Mouse (Mus musculus) gastrocnemius, postnatal 36 days (tissue): Measurements from ENCODE around the gene Shc2. TPM values are rescaled to one million over a fixed set of nuclear protein-coding genes. Genes with fewer than 3 reads are reported as not detected.
A peak's percentile ranks its signal among the peaks of the same experiment; 100 is the strongest.

Source experiments
- DNase-seq, 2 experiments: peaks; one replicate each; pipeline ENCODE4 v3.0.0; 2022
- intact Hi-C: fragments of 180-260 bp; cut with DNase I; formaldehyde crosslinking; loops from one replicate; pipeline ENCODE4 v1.15.1; 2025
- total RNA-seq, 2 experiments: library from RNA; stranded (reverse); gene quantifications; 2 replicates each; pipeline ENCODE4 v1.2.3; 2021

Gene Shc2
- total RNA-seq, 2 experiments from 2014 or later, result 2.3 to 2.5 TPM

- intact Hi-C loops, result no loop called here
- DNase-seq, result no peak
Measured at GRCm38 (mm10) chr10:79616376-79616775, 21.3 kb downstream of the Shc2 start.

- DNase-seq, result no peak
- intact Hi-C loops, result no loop called here
Measured at GRCm38 (mm10) chr10:79615860-79616259, 21.9 kb downstream of the Shc2 start.

- DNase-seq, result no peak
- intact Hi-C loops, result no loop called here
Measured at GRCm38 (mm10) chr10:79614305-79614643, 23.4 kb downstream of the Shc2 start.

GRCm38 (mm10) chr10:79613578-79614304 lies 24.0 kb downstream of the Shc2 start, which contains the start of gene C2cd4c:
C2cd4c (minus strand) TSS chr10:79614025.
- intact Hi-C loops, result no loop called here
- DNase-seq, result peak in 1 of 2 experiments; percentile 37

- intact Hi-C loops, result no loop called here
- DNase-seq, result no peak
Measured at GRCm38 (mm10) chr10:79612192-79613135, 25.3 kb downstream of the Shc2 start.

GRCm38 (mm10) chr10:79611296-79611695 lies 26.4 kb downstream of the Shc2 start:
- intact Hi-C loops, result no loop called here
- no peak for DNase-seq

- no peak for DNase-seq
- intact Hi-C loops, result no loop called here
Measured at GRCm38 (mm10) chr10:79609276-79609675, 28.4 kb downstream of the Shc2 start.

GRCm38 (mm10) chr10:79607892-79608291 lies 29.8 kb downstream of the Shc2 start:
- DNase-seq, result no peak
- intact Hi-C loops, result no loop called here

GRCm38 (mm10) chr10:79606537-79606936 lies 31.2 kb downstream of the Shc2 start:
- DNase-seq, result no peak
- intact Hi-C loops, result no loop called here

- intact Hi-C loops, result loop anchor here (2.0 kb wide), 1 partner anchor 51 kb away; no protein-coding TSS in a partner anchor
Measured at GRCm38 (mm10) chr10:79597936-79598230, 39.8 kb downstream of the Shc2 start.

GRCm38 (mm10) chr10:79597051-79597935 lies 40.4 kb downstream of the Shc2 start:
- DNase-seq, result no peak
- intact Hi-C loops, result no loop called here

More at GRCm38 (mm10) chr10:79597936-79598230, 39.8 kb downstream of the Shc2 start:
- DNase-seq, result no peak

- intact Hi-C loops, result loop anchor here (1.0 kb wide), 1 partner anchor 73 kb away; no protein-coding TSS in a partner anchor
- no peak for DNase-seq
Measured at GRCm38 (mm10) chr10:79595590-79595929, 42.2 kb downstream of the Shc2 start.

- intact Hi-C loops, result loop anchor here (1.0 kb wide), 1 partner anchor 73 kb away; no protein-coding TSS in a partner anchor
- peak in 1 of 2 experiments; percentile 22 for DNase-seq
Measured at GRCm38 (mm10) chr10:79594872-79595589, 42.7 kb downstream of the Shc2 start.

- intact Hi-C loops, result no loop called here
- no peak for DNase-seq
Measured at GRCm38 (mm10) chr10:79594111-79594510, 43.6 kb downstream of the Shc2 start.

- intact Hi-C loops, result loop anchor here (1.0 kb wide), 1 partner anchor 76 kb away; no protein-coding TSS in a partner anchor
Measured at GRCm38 (mm10) chr10:79590702-79591101, 47.0 kb downstream of the Shc2 start.

GRCm38 (mm10) chr10:79587752-79588126 lies 50.0 kb downstream of the Shc2 start:
- intact Hi-C loops, result no loop called here
- no peak for DNase-seq

More at GRCm38 (mm10) chr10:79590702-79591101, 47.0 kb downstream of the Shc2 start:
- DNase-seq, result no peak

GRCm38 (mm10) chr10:79587061-79587751 lies 50.5 kb downstream of the Shc2 start, which contains the start of gene Theg:
Theg (minus strand) TSS chr10:79587331.
- DNase-seq, result no peak
- intact Hi-C loops, result no loop called here

- intact Hi-C loops, result no loop called here
- DNase-seq, result no peak
Measured at GRCm38 (mm10) chr10:79586243-79586642, 51.5 kb downstream of the Shc2 start.

- intact Hi-C loops, result no loop called here
- no peak for DNase-seq
Measured at GRCm38 (mm10) chr10:79585723-79586122, 52.0 kb downstream of the Shc2 start.
